Mouse (Mus musculus) adipocyte (in vitro differentiated cells): ENCODE measurements around the gene Gtf2b.

ENCODE experiments used
- DNase-seq: peaks from one replicate; pipeline ENCODE4 v3.0.0-alpha.2; 2016; ENCODE audit warnings: low spot score

The Gtf2b gene

GRCm38 (mm10) chr3:142817506-142817905, 52.7 kb downstream of the Gtf2b start:
- DNase-seq, result no peak

GRCm38 (mm10) chr3:142823606-142824005, 58.8 kb downstream of the Gtf2b start:
- no peak for DNase-seq

GRCm38 (mm10) chr3:142826449-142827146, 61.8 kb downstream of the Gtf2b start:
- no peak for DNase-seq

- DNase-seq, result no peak
These were observed 68.1 kb downstream of the Gtf2b start for GRCm38 (mm10) chr3:142832910-142833309.
